ENCODE assay signal across 28 mouse cellular contexts in genomic region chr5:42116586-42117346, GRCm38 (mm10). TPM values are rescaled to one million over a fixed set of nuclear protein-coding genes. Genes with fewer than 3 reads are reported as not detected.
DNase-seq lines count a peak whose midpoint lies in the region; ATAC-seq and TF ChIP-seq lines count a peak whose summit lies in the region.
"Had no signal": no experiment of that assay in that cellular context is flagged by ENCODE, and none has a peak within 500 bp of the region (broad histone marks: within the 10 kb centered on the region; RNA-seq: fewer than 3 reads in every experiment).

No protein-coding gene starts in this region.

- no peak for TF ChIP-seq CTCF in cerebellum, adult 2 months (IDR thresholded peaks at IDR 0.05; ENCODE audit: borderline replicate concordance, insufficient read depth, low read depth, low read length)

- 33% methylated on average over 5 of the region's 5 CpGs for WGBS in limb, embryonic 13.5 days
- WGBS in forebrain, embryonic 15.5 days: 90% methylated on average over 5 of the region's 5 CpGs
- 92% methylated on average over 5 of the region's 5 CpGs for WGBS in cerebellum, adult 2 months

- H3K9me3 ChIP-seq in limb, embryonic 13.5 days: no peaks in the 10 kb centered on the region
- no peaks in the 10 kb centered on the region for H3K9me3 ChIP-seq in forebrain, embryonic 15.5 days
- H3K9me3 ChIP-seq: embryonic facial prominence, embryonic 12.5 days; G1E; heart, embryonic 15.5 days; hindbrain, embryonic 15.5 days; lung, embryonic 15.5 days; neural tube, embryonic 15.5 days had no signal

- no peak overlapping the region for H3K27ac ChIP-seq in limb, embryonic 13.5 days
- H3K27ac ChIP-seq in forebrain, embryonic 15.5 days (replicated peaks): no peak overlapping the region
- no peak overlapping the region for H3K27ac ChIP-seq in cerebellum, adult 2 months (ENCODE audit: insufficient read depth, low read length)
- H3K27ac ChIP-seq: embryonic facial prominence, embryonic 12.5 days; heart, embryonic 15.5 days; hindbrain, embryonic 15.5 days; liver, embryonic 14.5 days; lung, embryonic 15.5 days; neural tube, embryonic 15.5 days had no signal

- no peak overlapping the region for H3K4me2 ChIP-seq in limb, embryonic 13.5 days (replicated peaks)
- no peak overlapping the region for H3K4me2 ChIP-seq in forebrain, embryonic 15.5 days (replicated peaks)
- H3K4me2 ChIP-seq: embryonic facial prominence, embryonic 12.5 days; heart, embryonic 15.5 days; hindbrain, embryonic 15.5 days; lung, embryonic 15.5 days; neural tube, embryonic 15.5 days had no signal

- no peak for TF ChIP-seq POLR2A in cerebellum, adult 2 months (IDR thresholded peaks at IDR 0.05; ENCODE audit: borderline replicate concordance, insufficient read depth, low read length)

- H3K36me3 ChIP-seq in limb, embryonic 13.5 days: no peaks in the 10 kb centered on the region
- no peaks in the 10 kb centered on the region for H3K36me3 ChIP-seq in forebrain, embryonic 15.5 days
- H3K36me3 ChIP-seq: embryonic facial prominence, embryonic 12.5 days; G1E; heart, embryonic 15.5 days; hindbrain, embryonic 15.5 days; lung, embryonic 15.5 days; neural tube, embryonic 15.5 days had no signal

- H3K4me1 ChIP-seq in limb, embryonic 13.5 days: peaks cover 25% of the 10 kb centered on the region
- no peaks in the 10 kb centered on the region for H3K4me1 ChIP-seq in forebrain, embryonic 15.5 days
- H3K4me1 ChIP-seq in cerebellum, adult 2 months (ENCODE audit: control insufficient read depth, insufficient read depth, low read length): no peaks in the 10 kb centered on the region
- H3K4me1 ChIP-seq: embryonic facial prominence, embryonic 12.5 days; heart, embryonic 15.5 days; hindbrain, embryonic 15.5 days; lung, embryonic 15.5 days; neural tube, embryonic 15.5 days had no signal

- H3K27me3 ChIP-seq in limb, embryonic 13.5 days: no peaks in the 10 kb centered on the region
- H3K27me3 ChIP-seq in forebrain, embryonic 15.5 days: no peaks in the 10 kb centered on the region
- no peaks in the 10 kb centered on the region for H3K27me3 ChIP-seq in cerebellum, adult 2 months (ENCODE audit: control insufficient read depth, insufficient read depth, low read length)
- H3K27me3 ChIP-seq: CH12.LX; embryonic facial prominence, embryonic 12.5 days; heart, embryonic 15.5 days; hindbrain, embryonic 15.5 days; lung, embryonic 15.5 days; neural tube, embryonic 15.5 days had no signal

- H3K9ac ChIP-seq in limb, embryonic 13.5 days: no peak overlapping the region
- H3K9ac ChIP-seq in forebrain, embryonic 15.5 days (replicated peaks): no peak overlapping the region
- H3K9ac ChIP-seq: embryonic facial prominence, embryonic 12.5 days; heart, embryonic 15.5 days; hindbrain, embryonic 15.5 days; liver, embryonic 14.5 days; lung, embryonic 15.5 days; neural tube, embryonic 15.5 days had no signal

- DNase-seq in hindlimb bud, embryonic 11.5 days (ENCODE audit: extremely low spot score, low read depth, low spot score): peak; percentile 24
- DNase-seq in kidney, adult 8-10 months: peak; percentile 42 to 75
- peak; percentile 31 for DNase-seq in kidney, postnatal 10 days
- no peak for DNase-seq in neural tube, embryonic 10.5 days (ENCODE audit: extremely low spot score, low spot score)
- no peak for DNase-seq in cerebellum, adult 2 months
- DNase-seq: adrenal gland, adult 8-10 months; B cell, adult 2 months; cerebellum, adult 18-20 months; cerebellum, postnatal 25 days; heart, postnatal 4 days; lung, postnatal 36 days; thymus, adult 2 months had no signal

- no peak overlapping the region for H3K4me3 ChIP-seq in limb, embryonic 13.5 days
- H3K4me3 ChIP-seq in forebrain, embryonic 15.5 days: no peak overlapping the region
- H3K4me3 ChIP-seq in cerebellum, adult 2 months (replicated peaks; ENCODE audit: insufficient read depth, low read depth, low read length): no peak overlapping the region
- H3K4me3 ChIP-seq: embryonic facial prominence, embryonic 12.5 days; heart, embryonic 15.5 days; hindbrain, embryonic 15.5 days; lung, embryonic 15.5 days; neural tube, embryonic 15.5 days had no signal

- peak; percentile 86 for ATAC-seq in limb, embryonic 13.5 days (ENCODE audit: low FRiP score, low read depth)
- ATAC-seq in forebrain, embryonic 15.5 days (replicated peaks): no peak
- ATAC-seq: intestine, embryonic 16.5 days; midbrain, embryonic 16.5 days had no signal

RNA-seq across cellular contexts. Expression of gene Gm16223, which starts 49.0 kb away (rescaled TPM):
- not detected in 2 replicates for polyA plus RNA-seq in limb, embryonic 13.5 days (2015; fragmentation: Nextera tagmentation; extraction: Ambion mirVana)
- not detected in 2 replicates for polyA plus RNA-seq in forebrain, embryonic 15.5 days (2015; fragmentation: Nextera tagmentation; extraction: Ambion mirVana)
- polyA plus RNA-seq in cerebellum, adult 2 months (2012; rRNA removed): 0.05 and 0.08 TPM in 2 replicates
- polyA plus RNA-seq: embryonic facial prominence, embryonic 12.5 days; forebrain, embryonic 11.5 days; frontal cortex, adult 2 months; G1E; gonadal fat pad, adult 2 months; heart, embryonic 15.5 days; hindbrain, embryonic 15.5 days; intestine, embryonic 16.5 days; liver, embryonic 14.5 days; lung, embryonic 15.5 days; midbrain, embryonic 16.5 days; neural tube, embryonic 15.5 days; stomach, embryonic 16.5 days; thymus, adult 2 months had no signal

Comparison
In these comparisons a context has a peak if more than half of its experiments do, and no peak if none do; other contexts are left out.
1. DNase-seq: peak in hindlimb bud, embryonic 11.5 days (single experiment), kidney, adult 8-10 months (2 of 2) and kidney, postnatal 10 days (single experiment); none in neural tube, embryonic 10.5 days (single experiment) and cerebellum, adult 2 months (0 of 2).